Mouse (Mus musculus): Measurements from ENCODE around the gene Prkca.

The Prkca gene

DNA sequence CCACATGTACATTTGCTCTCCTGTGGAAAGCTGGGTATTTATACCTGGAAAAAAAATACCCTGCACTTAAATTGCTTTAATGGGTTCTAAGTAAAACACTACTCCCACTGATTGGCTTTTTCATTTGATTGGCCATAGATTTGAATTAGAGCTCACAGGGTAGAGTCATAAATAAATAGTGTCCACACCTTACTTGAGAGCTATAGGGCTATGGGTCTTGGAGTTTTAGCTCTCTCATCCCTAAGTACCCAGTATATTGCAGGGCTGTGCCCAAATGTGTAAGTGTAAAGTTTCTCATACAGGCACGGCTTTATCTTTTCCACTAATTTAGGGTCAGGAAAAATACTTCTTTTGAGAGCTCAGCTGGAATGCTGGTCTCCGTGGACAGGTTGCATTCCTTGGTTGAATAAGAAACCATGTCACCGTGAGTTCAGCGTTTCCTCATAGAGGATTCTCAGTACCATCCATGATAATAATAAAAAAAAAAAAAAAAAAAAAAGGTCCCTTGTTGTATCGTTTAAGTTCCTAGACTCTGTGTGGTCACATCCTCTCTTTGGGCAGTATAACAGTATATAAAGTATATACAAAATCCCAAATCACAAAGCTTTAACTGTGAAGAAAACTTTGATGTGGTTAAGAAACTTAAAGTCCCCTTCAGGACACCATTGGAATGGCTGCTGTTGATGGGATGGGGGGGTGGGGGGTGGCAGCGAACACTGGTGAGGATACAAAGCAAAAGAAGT is 82.8 kb downstream of the Prkca start:
- DNase-seq (ENCODE audit: low read depth, low spot score): no peak

DNA sequence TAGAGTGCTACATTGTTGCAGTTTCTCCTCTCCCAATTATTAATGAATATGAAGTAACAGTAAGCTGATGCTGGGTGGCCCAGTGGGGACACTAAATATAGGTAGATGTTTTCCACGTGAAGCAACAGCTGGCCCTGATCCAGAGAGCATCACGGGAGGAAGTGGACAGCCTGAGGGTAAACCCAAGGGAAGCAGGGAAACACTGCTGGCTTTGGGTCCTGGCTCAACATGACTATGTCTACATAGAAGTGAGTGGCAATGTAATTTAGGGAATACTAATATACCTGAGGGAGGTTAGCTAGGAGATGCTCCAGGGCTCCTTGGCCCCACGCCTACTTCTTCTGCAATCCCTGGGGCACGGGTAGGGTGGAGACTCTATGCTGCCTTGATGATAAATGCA is 84.3 kb downstream of the Prkca start:
- no peak for DNase-seq (ENCODE audit: low read depth, low spot score)

GRCm38 (mm10) chr11:108258811-108259266 is 84.9 kb downstream of the Prkca start:
- peak; percentile 30 for DNase-seq (ENCODE audit: low read depth, low spot score)

DNA sequence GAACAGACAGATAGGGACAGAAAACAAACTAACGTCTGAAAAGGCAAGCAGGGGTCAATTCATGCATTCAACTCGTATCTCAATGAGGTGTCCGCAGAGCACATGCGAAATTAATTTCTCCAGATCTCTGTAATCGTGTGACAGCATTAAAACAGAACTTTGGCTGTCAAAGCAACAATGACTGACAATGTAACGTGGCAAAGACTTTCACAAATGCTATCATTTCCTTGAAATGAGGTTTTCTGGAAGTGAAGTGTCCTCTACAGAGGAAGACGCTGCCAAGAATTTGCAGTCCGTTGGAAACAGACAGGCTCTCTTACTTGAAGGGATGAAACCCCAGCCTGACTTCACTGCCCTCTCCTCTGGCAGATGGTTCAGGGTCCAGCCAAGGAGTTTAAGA is 85.8 kb downstream of the Prkca start:
- DNase-seq (ENCODE audit: low read depth, low spot score): no peak

DNA sequence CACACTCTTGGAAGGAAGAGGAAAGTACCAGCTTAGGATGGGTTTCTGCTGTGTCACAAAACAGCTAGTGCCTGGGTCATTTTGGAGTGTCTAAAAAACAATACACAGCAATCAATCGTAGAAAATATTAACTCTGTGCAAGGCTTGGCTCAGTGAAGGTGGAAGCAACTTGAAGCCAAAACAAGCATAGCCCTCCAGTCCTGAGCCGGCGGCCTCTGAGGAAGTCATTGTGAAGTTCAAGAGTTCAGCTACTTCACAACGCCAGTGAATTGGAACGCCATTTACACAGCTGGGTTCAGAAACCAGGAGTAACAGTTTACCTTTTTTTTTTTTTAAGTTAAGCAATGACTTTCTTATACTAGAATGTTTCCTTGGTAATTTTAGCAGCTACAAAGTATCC is 89.0 kb downstream of the Prkca start:
- DNase-seq (ENCODE audit: low read depth, low spot score): no peak

GRCm38 (mm10) chr11:108251924-108252775 is 91.6 kb downstream of the Prkca start:
- no peak for DNase-seq (ENCODE audit: low read depth, low spot score)

DNA sequence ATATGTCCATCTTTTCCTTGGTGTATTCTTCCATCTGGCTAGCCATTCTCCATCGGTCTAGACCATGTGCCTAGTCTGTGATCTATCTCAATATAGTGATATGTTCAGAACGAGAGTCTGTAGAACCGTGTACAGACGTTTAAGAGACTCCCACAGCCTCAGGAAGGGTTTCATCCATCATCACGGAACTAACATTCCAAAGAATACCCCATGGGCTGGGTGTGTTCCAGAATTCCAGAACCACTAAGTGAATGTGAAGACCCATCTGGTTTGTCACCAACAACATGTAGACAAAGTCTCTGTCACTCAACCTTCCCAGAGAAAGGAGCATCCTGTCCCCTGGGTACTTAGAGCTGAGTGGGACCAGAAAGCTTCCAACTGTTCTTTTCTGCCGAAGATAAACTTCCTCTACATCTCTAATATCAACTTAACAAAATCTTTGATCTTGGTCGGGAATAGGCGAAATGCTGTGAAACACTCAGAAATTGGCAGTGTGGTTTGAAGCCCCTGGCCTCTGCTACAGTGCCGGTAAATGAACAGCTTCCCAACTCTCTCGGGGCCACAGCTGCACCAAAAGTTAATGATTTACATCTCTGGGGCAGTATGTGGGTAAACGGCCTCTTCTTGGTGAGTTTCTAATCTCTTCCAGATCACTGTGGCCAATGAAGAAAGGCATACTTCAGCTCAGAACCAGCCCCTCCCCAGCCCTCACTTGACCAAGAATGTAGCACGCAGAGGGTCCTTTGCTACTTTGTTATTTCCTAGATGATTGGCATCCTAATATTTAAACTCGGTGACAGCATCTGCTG is 92.7 kb downstream of the Prkca start:
- DNase-seq (ENCODE audit: low read depth, low spot score): no peak

DNA sequence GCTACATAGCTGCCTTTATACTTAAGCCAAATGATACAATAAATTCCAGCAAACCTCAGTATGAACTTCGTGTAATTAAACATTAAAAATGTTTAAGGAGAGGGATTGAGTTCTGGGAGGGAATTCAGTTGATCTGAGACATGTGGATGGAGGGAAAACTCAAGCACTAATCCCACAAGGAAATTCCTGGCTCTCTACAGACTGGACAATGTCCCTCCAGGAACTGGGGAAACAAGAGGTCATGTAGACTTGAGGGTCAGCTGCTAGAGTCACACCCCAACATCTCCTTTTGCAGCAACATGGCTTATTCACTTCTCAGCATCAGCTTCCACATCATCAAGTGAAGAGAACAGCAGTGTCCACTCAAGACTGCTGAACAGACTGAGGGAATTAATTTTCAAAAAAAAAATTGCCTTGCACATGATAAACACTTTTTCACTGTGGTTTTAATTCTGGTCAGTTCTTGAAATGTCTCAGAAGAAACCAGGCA is 93.5 kb downstream of the Prkca start:
- no peak for DNase-seq (ENCODE audit: low read depth, low spot score)

GRCm38 (mm10) chr11:108249487-108249886 is 94.2 kb downstream of the Prkca start:
- DNase-seq (ENCODE audit: low read depth, low spot score): no peak

DNA sequence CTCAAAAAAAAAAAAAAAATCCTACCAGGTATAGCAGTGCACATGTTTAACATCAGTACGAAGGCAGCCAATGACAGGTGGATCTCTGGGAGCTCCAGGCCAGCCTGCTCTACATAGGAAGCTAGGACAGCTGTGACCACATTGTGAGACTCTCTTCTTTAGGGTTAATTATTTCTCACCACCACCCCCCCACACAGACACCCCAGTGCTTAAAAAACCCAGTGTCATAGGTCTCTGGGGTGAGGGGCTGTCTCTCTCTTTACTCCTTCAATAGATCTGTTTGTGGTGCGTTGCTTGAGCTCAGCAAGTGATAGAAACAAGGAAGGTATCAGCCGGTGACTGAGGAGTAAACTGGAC is 94.7 kb downstream of the Prkca start:
- DNase-seq (ENCODE audit: low read depth, low spot score): no peak

DNA sequence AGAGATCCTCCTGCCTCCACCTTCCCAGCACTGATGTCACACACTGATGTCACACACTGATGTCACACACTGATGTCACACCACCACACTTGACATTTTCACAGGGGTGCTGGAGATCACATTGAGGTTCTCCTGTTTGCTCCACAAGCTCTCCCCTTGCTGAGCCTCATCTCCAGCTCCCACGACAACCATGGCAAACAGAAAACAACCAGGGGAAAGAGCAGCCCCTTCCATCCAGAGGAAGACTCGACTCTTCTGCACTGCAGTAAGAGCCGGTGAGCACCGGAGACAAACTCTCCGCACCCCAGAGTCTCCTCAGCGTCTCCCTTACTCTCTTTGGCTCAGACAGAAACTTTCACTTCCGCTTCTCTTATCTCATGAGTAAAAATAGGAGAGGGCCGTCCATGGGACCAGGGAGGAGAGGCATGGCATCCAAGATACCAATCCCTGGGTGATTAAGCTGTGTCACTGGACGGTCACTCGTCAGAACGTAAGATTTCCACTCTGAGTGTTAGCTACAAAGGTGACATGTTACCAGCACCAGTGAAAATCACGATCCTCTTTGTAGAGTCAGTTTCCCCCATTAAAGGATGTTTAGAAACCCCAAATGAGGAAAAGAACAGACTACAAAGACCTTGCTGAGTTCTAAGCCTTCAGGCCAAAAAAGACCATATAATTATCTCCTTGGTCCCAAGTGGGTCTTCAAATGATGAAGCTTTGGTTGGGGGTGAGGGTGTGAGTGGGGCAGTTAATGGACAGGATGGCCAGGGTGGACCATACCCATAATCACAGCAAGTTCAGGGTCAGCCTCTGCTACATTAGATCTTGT is 95.3 kb downstream of the Prkca start:
- no peak for DNase-seq (ENCODE audit: low read depth, low spot score)

DNA sequence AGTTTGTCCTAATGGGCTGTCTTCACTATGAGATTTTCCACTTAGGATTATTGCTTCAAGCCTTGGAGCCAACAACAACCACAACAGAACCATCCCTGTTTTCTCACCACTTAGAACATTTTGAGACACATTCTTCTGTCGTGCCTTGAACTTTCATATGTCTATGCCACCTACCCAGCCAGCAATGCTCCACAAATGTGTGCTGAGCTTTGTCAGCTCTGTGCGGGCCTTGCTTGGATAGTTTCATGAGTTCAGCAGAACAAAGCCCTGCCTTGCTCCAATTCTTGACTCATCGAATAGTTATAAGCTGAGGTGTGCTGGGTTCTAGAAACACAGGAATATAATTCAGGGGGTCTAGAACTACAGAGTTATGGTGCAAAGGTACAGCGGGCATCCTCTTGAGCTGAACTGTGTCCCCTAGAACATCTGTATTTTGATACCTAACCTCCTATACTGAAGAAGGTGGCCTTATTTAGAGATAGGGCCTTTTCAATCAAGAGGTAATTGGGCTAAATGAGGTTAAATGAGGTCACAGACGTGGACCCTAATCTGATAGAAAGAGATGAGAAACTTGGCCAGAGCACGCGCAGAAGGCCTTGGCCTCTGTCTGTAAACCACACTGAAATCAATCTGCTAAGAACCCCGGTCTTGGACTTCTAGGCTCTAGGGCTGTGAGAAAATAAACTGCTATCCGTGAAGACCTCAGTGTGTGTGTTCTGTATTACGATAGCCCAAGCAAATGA is 96.4 kb downstream of the Prkca start:
- no peak for DNase-seq (ENCODE audit: low read depth, low spot score)

- no peak for DNase-seq (ENCODE audit: low read depth, low spot score)
Measured at GRCm38 (mm10) chr11:108246267-108246702, 97.4 kb downstream of the Prkca start.

DNA sequence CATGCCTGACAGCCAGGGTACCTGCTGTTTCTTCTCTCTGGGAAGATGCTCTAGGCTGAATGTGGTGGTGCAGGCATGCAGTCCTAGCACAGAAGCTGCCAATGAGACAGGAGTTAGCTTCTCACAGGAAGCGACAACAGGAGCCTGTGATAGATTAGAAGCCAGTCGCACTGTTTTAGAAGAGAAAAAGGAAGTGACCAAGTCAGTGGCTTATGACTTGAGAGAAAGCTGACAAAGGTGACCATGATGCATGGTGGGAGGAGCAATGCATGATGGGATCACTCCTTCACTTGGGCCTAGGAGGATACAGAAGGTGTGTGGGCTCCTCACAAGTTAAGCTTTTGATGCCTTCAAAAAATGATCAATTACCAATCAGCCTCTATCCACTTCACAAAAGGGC is 99.5 kb downstream of the Prkca start:
- DNase-seq (ENCODE audit: low read depth, low spot score): no peak

DNA sequence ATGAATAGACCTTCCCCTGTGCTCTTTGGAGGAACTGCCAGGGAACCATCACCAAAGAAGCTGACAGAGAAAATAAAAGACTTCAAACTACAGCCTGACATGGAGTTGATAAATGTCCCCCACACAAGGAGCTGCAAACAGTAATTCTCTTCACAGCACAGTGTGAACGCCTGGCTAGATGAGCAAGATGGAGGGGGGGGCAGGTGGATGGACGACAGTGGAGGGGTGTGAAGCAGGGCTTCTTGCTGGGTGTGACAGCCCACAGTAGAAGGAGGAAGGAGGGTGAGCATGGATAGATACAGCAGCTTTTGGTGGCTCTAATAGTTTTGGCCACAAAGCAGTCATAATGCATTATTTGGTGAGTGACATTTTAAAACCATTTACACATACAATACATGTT is 100.1 kb downstream of the Prkca start:
- DNase-seq (ENCODE audit: low read depth, low spot score): no peak

DNA sequence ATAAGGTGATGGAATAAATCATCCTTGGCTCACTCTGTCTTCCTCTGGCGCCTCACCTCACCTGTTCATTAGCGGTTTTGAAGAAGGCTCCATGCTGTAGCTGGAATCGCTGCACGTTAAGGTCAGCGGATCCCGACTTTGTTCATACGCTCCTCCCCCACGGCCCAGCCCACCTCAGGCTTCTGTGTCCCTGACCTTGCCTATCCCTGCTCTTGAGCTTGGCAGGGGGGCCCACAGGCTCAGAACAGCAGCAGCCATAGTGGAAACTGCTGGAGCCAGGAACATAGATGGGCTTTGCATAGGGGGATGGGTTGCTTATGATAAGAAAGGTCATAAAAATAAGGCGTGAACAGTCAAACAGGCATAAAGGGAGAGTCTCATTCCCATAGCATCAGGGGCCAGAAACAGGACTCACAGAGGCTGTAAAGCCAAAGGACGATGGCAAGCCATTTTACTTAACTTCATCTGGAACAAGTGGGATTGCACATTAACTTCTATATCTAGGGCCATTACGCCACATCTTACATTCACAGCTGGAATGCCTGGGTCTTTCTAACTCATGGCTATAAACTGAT is 102.7 kb downstream of the Prkca start:
- DNase-seq (ENCODE audit: low read depth, low spot score): no peak

DNA sequence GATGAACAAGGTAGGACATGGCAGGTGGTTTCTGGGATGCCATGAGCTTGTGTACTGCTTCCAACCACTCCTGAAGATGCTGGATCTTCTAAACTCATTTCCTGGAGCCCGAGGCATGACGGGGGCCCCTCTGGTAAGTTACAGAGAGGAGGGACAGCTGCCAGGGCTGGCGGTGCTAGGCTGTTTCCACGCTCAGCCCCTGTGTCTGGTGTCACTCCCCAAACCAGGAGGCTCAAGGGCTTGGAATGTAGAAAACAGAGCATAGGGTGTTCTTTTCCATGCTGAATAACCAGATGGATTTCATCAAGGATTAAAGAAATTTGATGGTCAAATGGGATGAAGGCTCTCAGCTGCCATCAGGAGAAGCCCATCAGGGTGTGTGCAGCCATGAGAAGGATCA is 104.6 kb downstream of the Prkca start:
- DNase-seq (ENCODE audit: low read depth, low spot score): no peak

GRCm38 (mm10) chr11:108236754-108237428 is 106.8 kb downstream of the Prkca start:
- DNase-seq (ENCODE audit: low read depth, low spot score): no peak

DNA sequence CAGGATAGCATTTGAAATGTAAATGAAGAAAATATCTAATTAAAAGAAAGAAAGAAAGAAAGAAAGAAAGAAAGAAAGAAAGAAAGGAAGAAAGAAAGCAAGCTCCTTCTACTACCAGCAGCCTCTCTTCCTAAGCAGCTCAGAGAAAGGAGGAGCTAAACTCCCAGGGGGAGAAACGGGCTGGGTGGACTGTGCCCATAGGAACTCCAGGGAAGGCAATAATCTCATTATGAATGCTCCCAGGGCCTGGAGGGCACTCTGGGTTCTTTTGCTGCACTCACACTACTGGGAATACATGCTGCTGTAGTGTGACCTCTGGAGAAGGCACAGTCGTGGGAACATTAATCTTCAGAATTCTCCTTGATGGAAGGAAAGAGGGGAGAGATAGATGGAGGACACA is 107.5 kb downstream of the Prkca start:
- DNase-seq (ENCODE audit: low read depth, low spot score): no peak
